Mouse (Mus musculus) midbrain, postnatal 0 days (tissue): ENCODE results near the gene Fbxo24. TPM values are rescaled to one million over a fixed set of nuclear protein-coding genes. Genes with fewer than 3 reads are reported as not detected.

Experiments
- ATAC-seq: fragments of 200-750 bp; cut with Nextera tagmentation; 2 replicates; pipeline ENCODE4 v1.8.0; 2017; ENCODE audit warnings: moderate number of reproducible peaks, mild to moderate bottlenecking, moderate TSS enrichment, moderate library complexity; ENCODE audit not compliant: low FRiP score
- DNase-seq: peaks from one replicate; pipeline ENCODE4 v3.0.0-alpha.2; 2015; ENCODE audit warnings: low spot score
- H3K27ac ChIP-seq: fragments of 300-500 bp; sonication (generic); 2 replicates; pipeline ENCODE4 v1.5.1; 2014; ENCODE audit warnings: low read depth, mild to moderate bottlenecking, low read length, mixed read lengths
- H3K27me3 ChIP-seq: fragments of 300-500 bp; sonication (generic); 2 replicates; pipeline ENCODE4 v1.6.1; 2014; ENCODE audit warnings: low read length, control low read depth, mixed read lengths; ENCODE audit not compliant: insufficient read depth
- H3K36me3 ChIP-seq: fragments of 300-500 bp; sonication (generic); 2 replicates; pipeline ENCODE4 v1.6.1; 2014; ENCODE audit warnings: low read length, control low read depth, mixed read lengths; ENCODE audit not compliant: insufficient read depth
- H3K4me1 ChIP-seq: fragments of 300-500 bp; sonication (generic); 2 replicates; pipeline ENCODE4 v1.6.1; 2014; ENCODE audit warnings: mild to moderate bottlenecking, control low read depth, antibody characterized with exemption, low read length, mixed read lengths; ENCODE audit not compliant: insufficient read depth
- H3K4me2 ChIP-seq: fragments of 300-500 bp; sonication (generic); 2 replicates; pipeline ENCODE4 v1.6.1; 2014; ENCODE audit warnings: low read depth, mild to moderate bottlenecking, low read length, mixed read lengths; ENCODE audit not compliant: poor library complexity, severe bottlenecking
- H3K4me3 ChIP-seq: fragments of 300-500 bp; sonication (generic); 2 replicates; pipeline ENCODE4 v1.5.1; 2014; ENCODE audit warnings: low read depth, mild to moderate bottlenecking, low read length, moderate library complexity
- H3K9ac ChIP-seq: fragments of 300-500 bp; sonication (generic); replicated peaks from 2 replicates; pipeline ENCODE4 v1.6.1; 2014; ENCODE audit warnings: mild to moderate bottlenecking, low read length, moderate library complexity, mixed read lengths; ENCODE audit not compliant: poor library complexity, severe bottlenecking
- H3K9me3 ChIP-seq: fragments of 300-500 bp; sonication (generic); 2 replicates; pipeline ENCODE4 v1.6.1; 2016; ENCODE audit warnings: low read length, control low read depth
- CTCF ChIP-seq: IDR thresholded peaks from 2 replicates; pipeline ENCODE4 v1.5.1; 2016; ENCODE audit warnings: antibody characterized with exemption, mild to moderate bottlenecking
- WGBS: fragments of 180-500 bp; shearing (Covaris S2); extraction: QIAGEN DNeasy Blood & Tissue Kit; methylation state at CpG from one replicate; pipeline ENCODE4 v1.1.7; 2014; 5-methylcytosine and 5-hydroxymethylcytosine counted together
- polyA plus RNA-seq: library from polyadenylated mRNA; unstranded; fragments of >200 nt; fragmentation: Nextera tagmentation; extraction: Ambion mirVana; gene quantifications from 2 replicates; pipeline ENCODE4 v1.2.1, GENCODE M21; 2015
- total RNA-seq: library from RNA; depleted of rRNA; stranded (reverse); fragments of >200 nt; gene quantifications from 2 replicates; pipeline ENCODE4 v1.2.3, GENCODE M21; 2014

Gene Fbxo24
- total and polyA plus RNA-seq, 2 experiments from 2014 or later = 0.09 TPM; not detected in 1

GRCm38 (mm10) chr5:137647827-137648601, 19.2 kb upstream of the Fbxo24 start:
- ATAC-seq (peak; percentile 64), DNase-seq (peak; percentile 71)
- peak overlapping the region; percentile 69 for H3K27ac ChIP-seq

GRCm38 (mm10) chr5:137645652-137646091, 16.9 kb upstream of the Fbxo24 start, which contains the start of gene Irs3:
Gene Irs3 (minus strand): TSS chr5:137645714.
- peaks cover 7% of the 10 kb centered on the region; the same call in 1 of the 2 replicates for H3K36me3 ChIP-seq
- H3K9me3 ChIP-seq = no peaks in the 10 kb centered on the region
- no peak within 1 kb of the TSS for H3K27ac ChIP-seq
- H3K4me1 ChIP-seq = peaks cover 13% of the 10 kb centered on the region; the same call in 1 of the 2 replicates
- DNase-seq = no peak
- peaks cover 24% of the 10 kb centered on the region; the same call in 1 of the 2 replicates for H3K27me3 ChIP-seq
- no peak for ATAC-seq
- H3K4me2 ChIP-seq = peak within 1 kb of the TSS; percentile 25; the same call in 1 of the 2 replicates
- WGBS = 19% methylated on average over 11 of the region's 11 CpGs
- no peak for TF ChIP-seq CTCF
- no peak within 1 kb of the TSS for H3K9ac ChIP-seq
- H3K4me3 ChIP-seq = peak within 1 kb of the TSS; percentile 13

More at GRCm38 (mm10) chr5:137647827-137648601, 19.2 kb upstream of the Fbxo24 start:
- Histone ChIP-seq H3K9ac (0 out of 2 replicates have a peak overlapping the region, but pooled peaks have one; percentile 39), H3K4me2 (no peak overlapping the region), H3K27me3 (peaks cover 24% of the 10 kb centered on the region; the same call in 1 of the 2 replicates), H3K36me3 (peaks cover 7% of the 10 kb centered on the region), H3K4me1 (peaks cover 13% of the 10 kb centered on the region; the same call in 1 of the 2 replicates), H3K9me3 (no peaks in the 10 kb centered on the region), H3K4me3 (no peak overlapping the region)
- 63% methylated on average over 9 of the region's 9 CpGs for WGBS
- TF ChIP-seq CTCF = no peak

DNA sequence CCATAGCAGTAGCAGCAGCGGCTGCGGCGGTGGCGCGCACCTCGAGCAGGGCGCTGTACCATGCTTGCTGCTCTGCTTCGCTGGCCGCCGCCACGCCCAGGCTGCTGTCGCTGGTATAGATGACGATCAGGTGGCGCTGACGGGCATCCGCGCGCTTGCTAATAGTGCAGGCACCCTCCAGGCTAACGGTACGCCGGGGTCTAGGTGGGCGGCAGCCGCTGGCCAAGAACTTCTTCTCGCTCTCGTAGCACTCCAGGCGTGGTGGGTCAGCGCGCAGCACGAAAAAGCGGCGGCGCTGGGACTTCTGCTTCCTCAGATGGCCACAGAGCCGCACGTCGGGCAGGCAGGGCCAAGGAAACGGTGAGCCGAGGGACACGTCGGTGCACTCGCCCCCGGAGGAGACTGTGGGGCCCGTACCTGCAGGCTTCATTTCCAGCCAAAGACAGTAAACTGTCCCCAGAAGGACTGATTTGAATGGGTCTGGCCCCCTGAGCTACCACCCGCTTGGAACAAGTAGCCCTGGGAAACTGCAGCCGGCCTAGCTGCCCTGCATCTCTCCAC, 16.4 kb upstream of the Fbxo24 start:
- peak overlapping the region; percentile 13 for H3K4me3 ChIP-seq
- no peaks in the 10 kb centered on the region for H3K9me3 ChIP-seq
- H3K4me2 ChIP-seq = peak overlapping the region; percentile 25; the same call in 1 of the 2 replicates
- peaks cover 13% of the 10 kb centered on the region; the same call in 1 of the 2 replicates for H3K4me1 ChIP-seq
- ATAC-seq = no peak
- H3K36me3 ChIP-seq = peaks cover 12% of the 10 kb centered on the region; the same call in 1 of the 2 replicates
- H3K9ac ChIP-seq = no peak overlapping the region
- no peak for TF ChIP-seq CTCF
- no peak for DNase-seq
- 4% methylated on average over 44 of the region's 44 CpGs for WGBS
- peaks cover 24% of the 10 kb centered on the region; the same call in 1 of the 2 replicates for H3K27me3 ChIP-seq
- no peak overlapping the region for H3K27ac ChIP-seq

GRCm38 (mm10) chr5:137644484-137644883, 15.7 kb upstream of the Fbxo24 start:
- DNase-seq = no peak
- H3K4me2 ChIP-seq = no peak overlapping the region
- peaks cover 8% of the 10 kb centered on the region; the same call in 1 of the 2 replicates for H3K4me1 ChIP-seq
- no peak overlapping the region for H3K9ac ChIP-seq
- no peaks in the 10 kb centered on the region for H3K9me3 ChIP-seq
- no peak overlapping the region for H3K27ac ChIP-seq
- peaks cover 24% of the 10 kb centered on the region; the same call in 1 of the 2 replicates for H3K27me3 ChIP-seq
- no peak for ATAC-seq
- WGBS = 44% methylated on average over 19 of the region's 19 CpGs
- peaks cover 19% of the 10 kb centered on the region for H3K36me3 ChIP-seq
- H3K4me3 ChIP-seq = no peak overlapping the region
- TF ChIP-seq CTCF = no peak

DNA sequence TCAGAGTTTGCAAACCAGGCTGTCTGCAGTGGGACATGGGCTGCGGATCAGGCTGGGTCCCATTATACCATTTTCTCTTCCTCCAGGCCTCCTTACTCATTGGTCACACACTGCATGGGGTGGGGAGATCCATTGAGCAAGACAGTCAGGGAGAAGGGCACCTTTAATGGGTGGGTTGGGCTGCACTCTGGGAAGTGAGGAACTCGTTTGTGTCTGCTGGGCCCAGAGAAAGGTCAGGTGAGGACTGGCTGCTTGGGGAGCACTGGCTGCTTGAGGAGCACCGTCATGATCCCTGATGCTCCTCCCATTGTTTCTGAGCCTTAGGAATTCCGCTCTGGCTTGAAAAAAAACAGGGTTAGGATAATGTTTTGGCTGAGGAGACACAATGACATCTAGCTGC, 14.1 kb upstream of the Fbxo24 start:
- Histone ChIP-seq H3K4me2 (no peak overlapping the region), H3K9ac (no peak overlapping the region), H3K36me3 (peaks cover 31% of the 10 kb centered on the region), H3K27me3 (peaks cover 24% of the 10 kb centered on the region; the same call in 1 of the 2 replicates), H3K4me3 (no peak overlapping the region), H3K4me1 (peaks cover 1% of the 10 kb centered on the region; the same call in 1 of the 2 replicates), H3K27ac (no peak overlapping the region), H3K9me3 (no peaks in the 10 kb centered on the region)
- DNase-seq (no peak), ATAC-seq (no peak)
- whole genome bisulfite sequencing = 51% methylated on average over 4 of the region's 4 CpGs
- TF ChIP-seq CTCF = no peak
